Mouse (Mus musculus) colon, adult 2 months (tissue): Measurements from ENCODE around the gene Olfr294. TPM values are rescaled to one million over a fixed set of nuclear protein-coding genes. Genes with fewer than 3 reads are reported as not detected.

ENCODE experiments used
- polyA plus RNA-seq: library from polyadenylated mRNA; depleted of rRNA; stranded (reverse); fragments of >200 nt; gene quantifications from 2 replicates; pipeline ENCODE4 v1.2.3, GENCODE M21; 2012; rRNA removed

Gene Olfr294
- polyA plus RNA-seq: not detected in 2 replicates

GRCm38 (mm10) chr7:86616543-86616942, at the start of gene Olfr294:
TSS of gene Olfr294 (minus strand) at chr7:86616643.

GRCm38 (mm10) chr7:86648761-86649160, 32.3 kb upstream of the Olfr294 start, which contains the start of gene Olfr293:
TSS of gene Olfr293 (plus strand) at chr7:86649061.

GRCm38 (mm10) chr7:86583562-86583961, 32.9 kb downstream of the Olfr294 start, which contains the start of gene Olfr295:
TSS of gene Olfr295 (plus strand) at chr7:86583862.

Other genes starting within 250 kb of the Olfr294 start
- not detected in 2 replicates for gene Olfr305, start 249.7 kb downstream of the Olfr294 start, polyA plus RNA-seq
- gene Olfr304, start 230.0 kb downstream of the Olfr294 start, polyA plus RNA-seq: not detected in 2 replicates
- not detected in 2 replicates for gene Olfr303, start 218.9 kb downstream of the Olfr294 start, polyA plus RNA-seq
- not detected in 2 replicates for gene Olfr301, start 212.8 kb downstream of the Olfr294 start, polyA plus RNA-seq
- not detected in 2 replicates for gene Olfr299, start 156.7 kb downstream of the Olfr294 start, polyA plus RNA-seq
- gene Olfr298, start 124.2 kb downstream of the Olfr294 start, polyA plus RNA-seq: not detected in 2 replicates
- not detected in 2 replicates for gene Olfr297, start 96.7 kb downstream of the Olfr294 start, polyA plus RNA-seq
- not detected in 2 replicates for gene Olfr295, start 32.8 kb downstream of the Olfr294 start, polyA plus RNA-seq
- not detected in 2 replicates for gene Olfr293, start 32.4 kb upstream of the Olfr294 start, polyA plus RNA-seq
- gene Olfr292, start 71.7 kb upstream of the Olfr294 start, polyA plus RNA-seq: not detected in 2 replicates
- gene Folh1, start 159.3 kb upstream of the Olfr294 start, polyA plus RNA-seq: not detected in 2 replicates
- not detected in 2 replicates for gene Vmn2r77, start 178.4 kb upstream of the Olfr294 start, polyA plus RNA-seq